Mouse (Mus musculus) liver, embryonic 14.5 days (tissue): ENCODE results near the gene Cbl.

Experiments
- CTCF ChIP-seq: IDR thresholded peaks from 2 replicates; pipeline ENCODE4 v1.5.1; 2016; ENCODE audit warnings: antibody characterized with exemption, low read depth, control low read depth
- EP300 ChIP-seq: IDR thresholded peaks from 2 replicates; pipeline ENCODE4 v1.6.1; 2016; ENCODE audit warnings: antibody characterized with exemption, low read depth

DNA sequence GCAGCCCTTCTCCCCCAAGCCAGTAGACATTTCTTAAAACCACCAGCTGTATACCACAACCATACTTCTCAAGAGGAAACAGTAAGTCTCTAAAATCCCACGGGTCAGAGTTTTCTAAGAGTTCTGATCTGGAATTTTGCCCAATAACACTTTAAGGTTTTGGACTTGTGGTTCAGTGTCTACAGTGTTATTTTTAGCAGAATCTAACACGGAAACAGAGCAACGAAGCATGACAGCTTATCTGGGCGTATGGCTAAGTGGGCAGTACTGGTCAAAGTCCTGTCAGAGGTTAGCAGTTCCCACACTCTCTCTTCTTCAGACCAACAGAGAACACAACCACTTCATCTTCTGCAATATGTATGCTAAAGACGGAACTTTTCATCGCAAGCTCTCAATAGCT, 58.3 kb downstream of the Cbl start:
- TF ChIP-seq CTCF (no peak), EP300 (no peak)
